8 mouse cellular contexts compared by ENCODE assay signal in the genomic region with DNA sequence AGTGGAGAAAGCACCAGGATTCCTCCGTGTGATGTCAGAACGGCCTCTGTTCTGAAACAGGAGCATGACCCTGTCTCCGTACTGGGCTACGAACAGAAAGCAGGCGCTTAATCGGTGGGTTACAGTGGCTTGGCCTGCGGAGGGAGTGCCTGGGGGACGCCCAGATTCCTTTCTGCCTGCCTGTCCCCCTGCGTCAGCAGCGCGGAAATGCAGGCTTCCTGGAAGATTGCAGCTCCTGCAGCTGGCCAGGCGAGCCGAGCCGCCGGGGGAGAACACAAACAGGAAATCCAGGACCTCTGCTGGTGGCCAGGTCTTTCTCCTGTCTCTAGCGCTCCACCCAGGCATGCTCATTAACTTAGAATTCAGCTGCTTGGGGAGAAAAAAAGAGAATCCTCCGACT. TPM values are rescaled to one million over a fixed set of nuclear protein-coding genes. Genes with fewer than 3 reads are reported as not detected.
DNase-seq lines count a peak whose midpoint lies in the region; ATAC-seq lines count a peak whose summit lies in the region.

No protein-coding gene starts in this region.

- no peaks in the 10 kb centered on the region for H3K9me3 ChIP-seq in forebrain, embryonic 14.5 days (replicated peaks; ENCODE audit: control insufficient read depth, low read length)
- no peaks in the 10 kb centered on the region for H3K9me3 ChIP-seq in limb, embryonic 10.5 days (replicated peaks)
- no peaks in the 10 kb centered on the region for H3K9me3 ChIP-seq in midbrain, embryonic 12.5 days
- H3K9me3 ChIP-seq in stomach, embryonic 16.5 days (replicated peaks; ENCODE audit: control insufficient read depth, low read length): no peaks in the 10 kb centered on the region

- ATAC-seq in forebrain, embryonic 14.5 days: peak; percentile 69; the same call in 1 of the 2 replicates
- ATAC-seq in midbrain, embryonic 12.5 days (ENCODE audit: low FRiP score, low read depth): 0 out of 2 replicates have a peak, but pooled peaks have one; percentile 41
- peak; percentile 76 for ATAC-seq in stomach, embryonic 16.5 days (ENCODE audit: insufficient read depth, low FRiP score)
- no peak for ATAC-seq in CD4-positive, CD25-positive, alpha-beta regulatory T cell, adult 4 months

- H3K9ac ChIP-seq in forebrain, embryonic 14.5 days (ENCODE audit: low read length): peak overlapping the region; percentile 38
- H3K9ac ChIP-seq in midbrain, embryonic 12.5 days (replicated peaks): peak overlapping the region; percentile 47; the same call in 1 of the 2 replicates
- H3K9ac ChIP-seq in stomach, embryonic 16.5 days (ENCODE audit: low read length): peak overlapping the region; percentile 69

- no peaks in the 10 kb centered on the region for H3K36me3 ChIP-seq in forebrain, embryonic 14.5 days (ENCODE audit: control insufficient read depth, insufficient read depth, low read length)
- no peaks in the 10 kb centered on the region for H3K36me3 ChIP-seq in limb, embryonic 10.5 days
- H3K36me3 ChIP-seq in midbrain, embryonic 12.5 days: no peaks in the 10 kb centered on the region
- no peaks in the 10 kb centered on the region for H3K36me3 ChIP-seq in stomach, embryonic 16.5 days (ENCODE audit: control insufficient read depth, insufficient read depth, low read length)

- peak; percentile 83 for DNase-seq in ES-CJ7 (ENCODE audit: low read depth, low spot score)
- DNase-seq in adrenal gland, adult 18-20 months (ENCODE audit: low spot score in 2 of 2): peak; percentile 39 to 66
- peak; percentile 77 for DNase-seq in forebrain, embryonic 14.5 days (ENCODE audit: low spot score)
- DNase-seq in heart, postnatal 36 days: peak; percentile 81 to 85
- DNase-seq in limb, embryonic 10.5 days (ENCODE audit: low spot score): peak; percentile 83

- H3K4me2 ChIP-seq in forebrain, embryonic 14.5 days (ENCODE audit: low read length): peak overlapping the region; percentile 36
- H3K4me2 ChIP-seq in midbrain, embryonic 12.5 days (replicated peaks): peak overlapping the region; percentile 44
- peak overlapping the region; percentile 62 for H3K4me2 ChIP-seq in stomach, embryonic 16.5 days (ENCODE audit: low read depth, low read length)

- H3K4me3 ChIP-seq in forebrain, embryonic 14.5 days (ENCODE audit: low read depth, low read length): 0 out of 2 replicates have a peak overlapping the region, but pooled peaks have one; percentile 2
- H3K4me3 ChIP-seq in limb, embryonic 10.5 days: peak overlapping the region; percentile 44
- peak overlapping the region; percentile 9 for H3K4me3 ChIP-seq in midbrain, embryonic 12.5 days
- H3K4me3 ChIP-seq in stomach, embryonic 16.5 days (replicated peaks; ENCODE audit: low read length): peak overlapping the region; percentile 36

- H3K4me1 ChIP-seq in forebrain, embryonic 14.5 days (ENCODE audit: control insufficient read depth, insufficient read depth, low read length): peaks cover 6% of the 10 kb centered on the region; the same call in 1 of the 2 replicates
- peaks cover 32% of the 10 kb centered on the region for H3K4me1 ChIP-seq in limb, embryonic 10.5 days
- H3K4me1 ChIP-seq in midbrain, embryonic 12.5 days: peaks cover 13% of the 10 kb centered on the region
- H3K4me1 ChIP-seq in stomach, embryonic 16.5 days (ENCODE audit: control insufficient read depth, insufficient read depth, low read length): peaks cover 30% of the 10 kb centered on the region

- peak overlapping the region; percentile 40; the same call in 1 of the 2 replicates for H3K27ac ChIP-seq in forebrain, embryonic 14.5 days (ENCODE audit: low read depth, low read length)
- peak overlapping the region; percentile 81 for H3K27ac ChIP-seq in limb, embryonic 10.5 days
- peak overlapping the region; percentile 65; the same call in 1 of the 2 replicates for H3K27ac ChIP-seq in midbrain, embryonic 12.5 days (replicated peaks)
- H3K27ac ChIP-seq in stomach, embryonic 16.5 days (ENCODE audit: low read length): peak overlapping the region; percentile 90

- intact Hi-C loops in heart, postnatal 36 days (cut with DNase I): loop anchor here (10.0 kb wide), 1 partner anchor 480 kb away; a partner anchor contains a TSS

- 1% methylated on average over 17 of the region's 17 CpGs for WGBS in forebrain, embryonic 14.5 days
- under 1% methylated on average over 17 of the region's 17 CpGs for WGBS in limb, embryonic 10.5 days
- under 1% methylated on average over 17 of the region's 17 CpGs for WGBS in midbrain, embryonic 12.5 days
- WGBS in stomach, embryonic 16.5 days: under 1% methylated on average over 17 of the region's 17 CpGs

- peaks cover 10% of the 10 kb centered on the region; the same call in 1 of the 2 replicates for H3K27me3 ChIP-seq in forebrain, embryonic 14.5 days (replicated peaks; ENCODE audit: control insufficient read depth, insufficient read depth, low read length)
- peaks cover 21% of the 10 kb centered on the region for H3K27me3 ChIP-seq in limb, embryonic 10.5 days (ENCODE audit: low read depth, poor library complexity, severe bottlenecking)
- peaks cover 45% of the 10 kb centered on the region for H3K27me3 ChIP-seq in midbrain, embryonic 12.5 days
- no peaks in the 10 kb centered on the region for H3K27me3 ChIP-seq in stomach, embryonic 16.5 days (ENCODE audit: control insufficient read depth, insufficient read depth, low read length)

RNA-seq across cellular contexts. Expression of a gene that starts 5.1 kb away (rescaled TPM):
- total RNA-seq in adrenal gland, adult 18-20 months (2021): 1 to 10 TPM in 1 of 2 experiments, under 1 TPM in 1; 0.53 to 1.3 TPM
- 0.20 and 0.37 TPM in 2 replicates for polyA plus RNA-seq in forebrain, embryonic 14.5 days (2014; fragmentation: Nextera tagmentation; extraction: Ambion mirVana)
- under 1 TPM; 0.60 to 0.92 TPM for total RNA-seq in heart, postnatal 36 days (2021)
- 3.5 and 4.1 TPM in 2 replicates for polyA plus RNA-seq in limb, embryonic 10.5 days (2016; fragmentation: Nextera tagmentation; extraction: Ambion mirVana)
- 0.69 and 1.4 TPM in 2 replicates for polyA plus RNA-seq in midbrain, embryonic 12.5 days (2016; fragmentation: Nextera tagmentation; extraction: Ambion mirVana)
- polyA plus RNA-seq in stomach, embryonic 16.5 days (2015; fragmentation: Nextera tagmentation; extraction: Ambion mirVana): 12.6 and 14.5 TPM in 2 replicates
- polyA plus RNA-seq in CD4-positive, CD25-positive, alpha-beta regulatory T cell, adult 4 months (2017; shearing (Covaris generic)): not detected

RNA-seq across cellular contexts. Expression of a gene that starts 45.3 kb away (rescaled TPM):
- total RNA-seq in adrenal gland, adult 18-20 months (2021): 10 to 100 TPM in 1 of 2 experiments, 1 to 10 TPM in 1; 5.5 to 11.0 TPM
- polyA plus RNA-seq in forebrain, embryonic 14.5 days (2014; fragmentation: Nextera tagmentation; extraction: Ambion mirVana): 9.0 and 10.5 TPM in 2 replicates
- 1 to 10 TPM; 3.1 to 3.7 TPM for total RNA-seq in heart, postnatal 36 days (2021)
- polyA plus RNA-seq in limb, embryonic 10.5 days (2016; fragmentation: Nextera tagmentation; extraction: Ambion mirVana): 16.3 and 16.5 TPM in 2 replicates
- 11.1 and 13.9 TPM in 2 replicates for polyA plus RNA-seq in midbrain, embryonic 12.5 days (2016; fragmentation: Nextera tagmentation; extraction: Ambion mirVana)
- 29.8 and 31.1 TPM in 2 replicates for polyA plus RNA-seq in stomach, embryonic 16.5 days (2015; fragmentation: Nextera tagmentation; extraction: Ambion mirVana)
- under 1 TPM in 1 of 2 experiments, not detected in 1; 0.56 TPM for polyA plus RNA-seq in CD4-positive, CD25-positive, alpha-beta regulatory T cell, adult 4 months (2017; shearing (Covaris generic))

Comparison
In these comparisons a context has a peak if more than half of its experiments do, and no peak if none do; other contexts are left out.
1. H3K27ac ChIP-seq: peak in every context shown above with its lines; median percentile 90 in stomach, embryonic 16.5 days; 81 in limb, embryonic 10.5 days; 65 in midbrain, embryonic 12.5 days; 40 in forebrain, embryonic 14.5 days.